8 mouse cellular contexts compared by ENCODE assay signal in the genomic region with DNA sequence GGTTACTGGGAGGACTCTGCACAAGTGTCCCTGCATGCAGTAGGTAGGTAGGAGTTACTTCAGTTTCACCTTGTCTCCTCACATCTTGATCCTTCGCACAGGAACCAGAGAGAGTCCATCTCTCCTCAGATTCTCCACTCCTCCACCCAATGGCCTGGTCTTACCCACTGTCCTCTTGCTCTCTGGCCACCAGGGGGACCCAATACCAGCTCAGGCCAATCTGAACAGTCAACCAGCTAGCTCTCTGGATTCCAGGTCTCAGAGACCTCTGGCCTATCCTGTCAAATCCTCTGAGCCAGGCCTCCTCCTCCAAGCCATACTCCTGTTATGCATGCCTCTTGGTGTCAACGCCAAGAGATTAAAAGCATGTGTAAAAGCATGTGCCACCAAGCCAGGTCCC. TPM values are rescaled to one million over a fixed set of nuclear protein-coding genes. Genes with fewer than 3 reads are reported as not detected.
DNase-seq lines count a peak whose midpoint lies in the region; ATAC-seq lines count a peak whose summit lies in the region.
"Had no signal": no experiment of that assay in that cellular context is flagged by ENCODE, and none has a peak within 500 bp of the region (broad histone marks: within the 10 kb centered on the region; RNA-seq: fewer than 3 reads in every experiment).

No protein-coding gene starts in this region.

- no peaks in the 10 kb centered on the region for H3K9me3 ChIP-seq in megakaryocyte, embryonic 14.5 days
- no peaks in the 10 kb centered on the region for H3K9me3 ChIP-seq in kidney, embryonic 14.5 days (ENCODE audit: control insufficient read depth, low read length)

- peaks cover 32% of the 10 kb centered on the region for H3K4me1 ChIP-seq in megakaryocyte, embryonic 14.5 days
- H3K4me1 ChIP-seq in kidney, embryonic 14.5 days (ENCODE audit: control insufficient read depth, insufficient read depth, low read length) = peaks cover under 1% of the 10 kb centered on the region; the same call in 1 of the 2 replicates

- intact Hi-C loops in left cerebral cortex, postnatal 10 days (cut with DNase I) = no loop called here

- H3K36me3 ChIP-seq in megakaryocyte, embryonic 14.5 days (replicated peaks; ENCODE audit: low read length) = peaks cover 95% of the 10 kb centered on the region
- H3K36me3 ChIP-seq in kidney, embryonic 14.5 days (ENCODE audit: control insufficient read depth, insufficient read depth, low read length) = peaks cover 57% of the 10 kb centered on the region

- no peak overlapping the region for H3K9ac ChIP-seq in kidney, embryonic 14.5 days (ENCODE audit: low read depth, low read length)

- WGBS in kidney, embryonic 14.5 days = 67% methylated on average over 2 of the region's 2 CpGs

- no peaks in the 10 kb centered on the region for H3K27me3 ChIP-seq in megakaryocyte, embryonic 14.5 days (replicated peaks)
- no peaks in the 10 kb centered on the region for H3K27me3 ChIP-seq in kidney, embryonic 14.5 days (ENCODE audit: control insufficient read depth, insufficient read depth, low read length)

- H3K4me3 ChIP-seq in megakaryocyte, embryonic 14.5 days (replicated peaks) = peak overlapping the region; percentile 28
- no peak overlapping the region for H3K4me3 ChIP-seq in kidney, embryonic 14.5 days (ENCODE audit: low read length)

- ATAC-seq in megakaryocyte, adult 5-6 weeks (ENCODE audit: poor library complexity, severe bottlenecking) = no peak
- ATAC-seq in common myeloid progenitor, adult 5-6 weeks (replicated peaks; ENCODE audit: low read depth, poor library complexity, severe bottlenecking) = peak; percentile 82
- ATAC-seq in kidney, embryonic 14.5 days (ENCODE audit: low FRiP score, low TSS enrichment) = peak; percentile 51; the same call in 1 of the 2 replicates

- DNase-seq in R1 (ENCODE audit: low read depth, low spot score) = peak; percentile 68
- peak; percentile 54 to 70 for DNase-seq in lung, postnatal 4 days
- no peak for DNase-seq in left cerebral cortex, postnatal 10 days (ENCODE audit: extremely low spot score in 1 of 2, low spot score in 2 of 2)

- no peak overlapping the region for H3K27ac ChIP-seq in kidney, embryonic 14.5 days (ENCODE audit: low read depth, low read length)

- no peak overlapping the region for H3K4me2 ChIP-seq in kidney, embryonic 14.5 days (replicated peaks; ENCODE audit: low read depth, low read length)

RNA-seq across cellular contexts. Expression of gene Telo2, which starts 6.2 kb away (rescaled TPM):
- 9.1 and 27.2 TPM in 2 replicates for polyA plus RNA-seq in megakaryocyte, embryonic 14.5 days (2012; ENCODE audit: insufficient read depth, low replicate concordance)
- total RNA-seq in megakaryocyte, adult 5-6 weeks (2015) = 3.9 and 4.4 TPM in 2 replicates
- 8.8 and 11.3 TPM in 2 replicates for total RNA-seq in megakaryocyte, adult 5-6 weeks (2017)
- 23.7 and 44.4 TPM in 2 replicates for total RNA-seq in common myeloid progenitor, adult 5-6 weeks (2017)
- 34.9 and 44.8 TPM in 2 replicates for polyA plus RNA-seq in kidney, embryonic 14.5 days (2014; fragmentation: Nextera tagmentation; extraction: Ambion mirVana)
- total RNA-seq in left cerebral cortex, postnatal 10 days (2021) = 10 to 100 TPM; 35.4 to 41.1 TPM

RNA-seq across cellular contexts. Expression of gene Ptx4, which starts 11.0 kb away (rescaled TPM):
- 0.12 TPM in 1 of 2 replicates, not detected in the other for polyA plus RNA-seq in megakaryocyte, embryonic 14.5 days (2012; ENCODE audit: insufficient read depth, low replicate concordance)
- total RNA-seq in megakaryocyte, adult 5-6 weeks (2015) = not detected in 2 replicates
- not detected in 2 replicates for total RNA-seq in megakaryocyte, adult 5-6 weeks (2017)
- not detected in 2 replicates for total RNA-seq in common myeloid progenitor, adult 5-6 weeks (2017)
- not detected in 2 replicates for polyA plus RNA-seq in kidney, embryonic 14.5 days (2014; fragmentation: Nextera tagmentation; extraction: Ambion mirVana)
- 1 to 10 TPM; 2.0 to 2.3 TPM for total RNA-seq in left cerebral cortex, postnatal 10 days (2021)

RNA-seq across cellular contexts. Expression of gene Clcn7, which starts 23.6 kb away (rescaled TPM):
- polyA plus RNA-seq in megakaryocyte, embryonic 14.5 days (2012; ENCODE audit: insufficient read depth, low replicate concordance) = 17.8 and 22.0 TPM in 2 replicates
- 12.3 and 13.1 TPM in 2 replicates for total RNA-seq in megakaryocyte, adult 5-6 weeks (2015)
- 16.6 and 18.3 TPM in 2 replicates for total RNA-seq in megakaryocyte, adult 5-6 weeks (2017)
- 4.1 and 7.3 TPM in 2 replicates for total RNA-seq in common myeloid progenitor, adult 5-6 weeks (2017)
- polyA plus RNA-seq in kidney, embryonic 14.5 days (2014; fragmentation: Nextera tagmentation; extraction: Ambion mirVana) = 10.3 and 21.4 TPM in 2 replicates
- total RNA-seq in left cerebral cortex, postnatal 10 days (2021) = 10 to 100 TPM; 44.6 to 44.9 TPM

RNA-seq across cellular contexts. Expression of gene Tmem204, which starts 26.2 kb away (rescaled TPM):
- polyA plus RNA-seq in megakaryocyte, embryonic 14.5 days (2012; ENCODE audit: insufficient read depth, low replicate concordance) = not detected in 2 replicates
- total RNA-seq in megakaryocyte, adult 5-6 weeks (2015) = not detected in 2 replicates
- not detected in 2 replicates for total RNA-seq in megakaryocyte, adult 5-6 weeks (2017)
- total RNA-seq in common myeloid progenitor, adult 5-6 weeks (2017) = not detected in 2 replicates
- polyA plus RNA-seq in kidney, embryonic 14.5 days (2014; fragmentation: Nextera tagmentation; extraction: Ambion mirVana) = 15.9 and 18.4 TPM in 2 replicates
- 1 to 10 TPM; 7.2 to 7.8 TPM for total RNA-seq in left cerebral cortex, postnatal 10 days (2021)

RNA-seq across cellular contexts. Expression of gene Ccdc154, which starts 52.7 kb away (rescaled TPM):
- not detected in 2 replicates for polyA plus RNA-seq in megakaryocyte, embryonic 14.5 days (2012; ENCODE audit: insufficient read depth, low replicate concordance)
- total RNA-seq in megakaryocyte, adult 5-6 weeks (2015) = not detected in 2 replicates
- total RNA-seq in megakaryocyte, adult 5-6 weeks (2017) = 0.11 TPM in 1 of 2 replicates, not detected in the other
- 0.09 TPM in 1 of 2 replicates, not detected in the other for total RNA-seq in common myeloid progenitor, adult 5-6 weeks (2017)
- polyA plus RNA-seq in kidney, embryonic 14.5 days (2014; fragmentation: Nextera tagmentation; extraction: Ambion mirVana) = not detected in 2 replicates
- total RNA-seq in left cerebral cortex, postnatal 10 days (2021) = not detected
- total RNA-seq: gastrocnemius, postnatal 36 days had no signal

Comparison
In these comparisons a context has a peak if more than half of its experiments do, and no peak if none do; other contexts are left out.
1. DNase-seq: peak in R1 (single experiment) and lung, postnatal 4 days (2 of 2); none in left cerebral cortex, postnatal 10 days (0 of 2).